Mouse (Mus musculus) c-Kit-positive CD71-negative TER-119-negative erythroid progenitor cells, embryonic 14.5 days (primary cell): ENCODE data around the gene Zfp771.
"Not testable (repeated sequence)": the region's sequence is repeated elsewhere in the genome, so short reads cannot be mapped to it uniquely, and the experiment has no call there.

Experiments
- DNase-seq: peaks from one replicate; pipeline ENCODE4 v3.0.0-alpha.2; 2013; ENCODE audit warnings: low read depth

Zfp771 gene

DNA sequence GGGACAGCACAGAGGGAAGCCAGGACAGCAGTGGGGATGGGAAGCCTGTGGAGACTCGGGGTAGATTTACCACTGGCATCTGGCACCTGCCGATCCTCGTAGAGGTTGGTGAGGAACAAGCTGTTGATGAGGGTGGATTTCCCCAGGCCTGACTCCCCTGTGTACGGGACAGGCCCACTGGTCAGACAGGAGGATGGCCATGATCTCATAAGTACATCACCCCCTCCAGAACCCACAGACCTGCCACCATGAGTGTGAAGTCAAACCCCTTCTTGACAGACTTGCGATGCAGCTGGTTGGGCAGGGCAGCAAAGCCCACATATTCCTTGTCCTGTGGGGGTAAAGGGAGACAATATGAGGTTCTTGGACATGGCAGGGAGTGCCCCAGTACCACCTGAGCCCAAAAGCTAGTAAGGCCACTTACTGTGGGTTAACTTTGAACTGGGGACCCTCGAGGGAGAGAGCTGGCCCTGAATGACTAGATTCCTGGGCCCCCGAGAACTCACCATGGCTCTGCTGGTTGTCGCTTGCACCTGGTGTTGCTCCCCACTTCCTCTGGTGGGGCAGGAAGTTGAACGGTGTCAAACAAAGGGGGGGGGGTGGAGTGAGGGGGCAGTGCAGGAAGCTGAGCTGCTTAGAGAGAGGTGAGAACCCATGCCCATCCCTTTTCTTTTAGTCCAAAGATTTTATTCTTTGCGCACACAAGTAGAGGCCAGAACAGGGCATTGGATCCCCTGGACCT, 26.0 kb upstream of the Zfp771 start:
- DNase-seq, result no peak

DNA sequence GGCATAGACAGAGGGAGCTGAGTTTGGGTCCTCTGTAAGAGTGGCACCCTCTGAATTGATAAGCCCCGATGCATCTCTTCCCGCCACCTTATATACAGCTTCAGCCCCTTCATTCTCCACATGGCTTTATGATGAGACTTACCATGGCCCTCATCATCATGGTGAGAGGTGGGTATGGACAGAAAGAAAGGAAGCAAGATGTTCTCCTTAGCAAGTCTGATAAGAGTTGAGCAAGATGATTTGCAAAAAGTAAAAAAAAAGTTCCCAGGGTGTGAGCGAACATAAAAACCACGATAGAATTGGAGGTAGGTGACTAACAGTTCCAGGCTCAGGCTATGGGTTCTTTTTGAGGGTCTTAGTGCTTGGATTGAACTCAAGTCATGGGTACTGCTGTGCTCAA, 25.4 kb upstream of the Zfp771 start:
- DNase-seq, result no peak

DNA sequence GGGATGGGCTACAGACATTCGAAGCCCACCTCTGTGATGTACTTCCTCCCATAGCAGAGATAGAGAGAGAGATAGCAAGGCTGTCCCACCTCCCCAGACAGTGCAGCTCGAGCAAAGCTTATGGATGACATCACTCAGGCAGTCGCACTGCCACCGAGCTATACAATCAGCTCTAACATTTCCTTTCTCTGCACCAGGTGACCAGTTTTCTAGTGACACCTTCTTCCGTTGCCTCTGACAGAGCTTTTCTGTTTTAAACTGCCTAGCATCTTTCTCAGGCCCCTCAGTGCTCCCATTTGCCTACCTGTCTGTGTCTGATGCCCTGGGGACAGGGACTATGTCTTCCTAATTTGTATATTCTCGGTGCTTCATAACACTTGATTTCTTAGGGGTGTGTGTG, 23.6 kb upstream of the Zfp771 start:
- DNase-seq, result no peak

DNA sequence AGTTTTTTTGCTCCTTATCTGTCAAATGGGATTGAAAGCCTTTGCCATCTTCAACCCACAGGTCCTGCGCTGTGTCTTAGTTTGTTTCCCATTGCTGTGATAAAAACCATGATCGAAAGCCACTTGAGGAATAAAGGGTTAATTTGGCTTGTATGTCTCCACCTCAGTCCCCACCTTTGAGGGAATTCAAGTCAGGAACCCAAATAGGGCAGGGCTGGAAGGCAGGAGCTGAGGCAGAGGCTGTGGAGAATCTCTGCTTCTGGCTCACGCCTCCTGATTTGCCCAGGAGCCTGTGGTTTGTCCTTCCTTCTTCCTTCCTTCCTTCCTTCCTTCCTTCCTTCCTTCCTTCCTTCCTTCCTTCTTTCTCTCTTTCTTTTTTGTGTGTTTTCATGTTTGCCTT, 21.0 kb upstream of the Zfp771 start:
- DNase-seq, result no peak

DNA sequence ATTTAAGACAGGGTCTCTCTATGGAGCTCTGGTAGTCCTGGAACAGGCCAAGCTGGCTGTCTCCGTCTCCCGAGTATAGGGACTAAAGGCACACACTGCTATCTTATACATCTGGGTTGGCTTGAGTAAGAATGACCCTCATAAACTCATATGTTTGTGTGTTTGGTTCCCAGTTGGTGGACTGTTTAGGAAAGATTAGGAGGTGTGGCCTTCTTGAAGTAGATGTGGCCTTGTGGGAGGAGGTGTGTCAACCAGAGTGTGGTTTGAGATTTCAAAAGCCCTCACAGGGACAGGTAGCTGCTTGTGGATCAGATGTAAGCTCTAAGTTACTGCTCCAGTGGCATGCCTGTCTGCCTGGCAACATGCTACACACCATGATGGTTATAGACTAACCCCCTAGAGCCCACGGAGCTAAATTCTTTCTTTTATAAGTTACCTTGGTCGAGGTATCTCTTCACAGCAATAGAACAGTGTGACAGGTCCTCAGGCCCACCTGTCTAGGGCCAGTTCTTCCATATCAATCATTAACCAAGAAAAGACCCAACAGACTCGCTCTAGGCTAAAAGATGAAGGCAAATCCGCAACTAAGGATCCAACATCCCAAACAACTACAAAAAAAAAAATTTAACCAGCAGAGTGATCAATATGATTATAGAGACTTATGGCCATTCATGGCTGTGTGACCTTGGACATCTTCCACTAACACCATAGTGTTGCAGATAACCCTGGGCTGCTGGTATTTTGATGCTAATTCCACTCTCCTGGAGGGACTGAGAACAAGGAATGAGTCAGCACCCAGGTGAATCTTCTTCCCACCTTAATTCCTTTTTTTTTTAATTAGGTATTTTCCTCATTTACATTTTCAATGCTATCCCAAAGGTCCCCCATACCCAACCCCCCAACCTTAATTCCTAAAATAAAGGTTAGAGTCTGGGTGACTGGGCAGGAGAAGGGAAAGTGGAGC, 20.3 kb upstream of the Zfp771 start:
- DNase-seq, result no peak

DNA sequence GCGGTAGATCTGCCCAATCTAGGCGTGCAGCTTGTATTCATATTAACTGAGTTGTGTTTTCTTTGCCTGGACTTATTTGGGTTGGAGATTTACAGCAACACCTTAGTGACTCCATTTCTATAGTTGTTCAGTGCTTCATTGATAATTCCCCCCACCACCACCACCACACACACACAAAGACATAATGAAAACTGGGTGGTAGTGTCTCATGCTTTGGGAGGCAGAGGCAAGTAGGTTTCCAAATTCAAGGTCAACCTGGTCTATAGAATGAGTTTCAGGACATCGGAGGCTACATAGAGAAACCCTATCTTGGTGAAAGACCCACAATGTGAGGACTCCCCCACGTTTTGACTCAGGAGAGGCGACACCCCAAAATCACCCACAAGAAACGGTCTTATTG, 19.5 kb upstream of the Zfp771 start:
- no peak for DNase-seq

DNA sequence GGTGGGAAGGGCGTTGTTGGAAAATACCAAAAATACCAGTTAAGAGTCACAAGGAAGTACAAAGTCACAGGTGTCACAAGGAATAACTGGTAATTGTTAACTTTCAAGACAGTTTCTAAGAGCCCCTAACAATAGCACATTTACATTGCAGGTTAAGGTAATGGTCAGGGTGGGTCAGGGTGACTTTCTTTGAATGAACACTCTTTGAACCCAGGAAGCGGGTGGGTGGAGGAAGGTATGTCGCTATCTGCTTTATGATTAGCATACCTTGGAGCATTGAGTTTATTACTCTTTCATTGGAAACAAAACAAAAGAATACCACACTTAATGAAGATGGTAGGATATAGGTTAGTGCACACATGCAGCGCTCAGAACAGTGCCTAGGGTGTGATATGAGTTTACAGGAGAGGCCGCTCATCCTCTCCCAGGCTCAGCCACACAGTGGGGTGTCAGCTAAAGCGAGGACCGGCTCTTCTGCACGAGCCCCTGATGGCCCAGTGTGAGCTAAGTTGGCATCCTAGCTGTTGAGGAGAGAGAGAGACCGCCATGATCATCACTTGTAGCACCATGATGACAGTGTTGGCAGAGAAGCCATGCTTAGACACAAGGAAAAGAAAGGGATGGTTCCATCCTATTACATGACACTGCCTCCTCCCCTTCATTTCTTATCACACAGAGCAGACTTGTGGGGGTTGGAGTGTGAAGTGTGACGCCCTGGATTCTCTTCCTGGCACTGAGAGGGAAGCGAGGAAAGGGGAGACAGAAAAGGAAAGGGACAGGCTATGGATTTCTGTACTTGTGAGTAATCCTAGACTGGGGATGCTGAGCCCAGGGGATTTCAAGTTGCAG, 18.7 kb upstream of the Zfp771 start:
- DNase-seq, result no peak

DNA sequence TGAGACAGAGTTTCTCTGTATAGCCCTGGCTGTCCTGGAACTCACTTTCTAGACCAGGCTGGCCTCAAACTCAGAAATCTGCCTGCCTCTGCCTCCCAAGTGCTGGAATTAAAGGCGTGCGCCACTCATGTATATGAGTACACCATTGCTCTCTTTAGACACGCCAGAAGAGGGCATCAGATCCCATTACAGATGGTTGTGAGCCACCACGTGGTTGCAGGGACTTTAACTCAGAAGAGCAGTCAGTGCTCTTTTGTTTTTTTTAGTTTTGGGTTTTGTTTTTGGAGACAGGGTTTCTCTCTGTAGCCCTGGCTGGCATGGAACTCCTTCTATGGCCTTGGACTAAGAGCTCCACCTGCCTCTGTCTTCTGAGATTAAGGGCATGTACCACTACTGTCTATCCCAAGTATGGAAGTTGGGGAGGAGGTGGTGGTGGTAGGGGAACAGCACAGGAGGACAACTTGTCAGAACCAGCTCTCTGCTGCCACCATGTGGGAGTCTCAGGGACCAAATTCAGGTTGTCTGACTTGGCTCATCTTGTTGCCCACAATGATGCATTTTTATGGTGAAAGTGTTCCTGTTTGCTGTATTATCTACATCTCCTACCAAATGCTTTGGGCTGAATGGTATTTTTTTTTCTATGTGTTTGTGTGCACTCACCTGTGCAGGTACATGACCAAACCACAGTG, 15.3 kb upstream of the Zfp771 start:
- DNase-seq, result peak; percentile 94

DNA sequence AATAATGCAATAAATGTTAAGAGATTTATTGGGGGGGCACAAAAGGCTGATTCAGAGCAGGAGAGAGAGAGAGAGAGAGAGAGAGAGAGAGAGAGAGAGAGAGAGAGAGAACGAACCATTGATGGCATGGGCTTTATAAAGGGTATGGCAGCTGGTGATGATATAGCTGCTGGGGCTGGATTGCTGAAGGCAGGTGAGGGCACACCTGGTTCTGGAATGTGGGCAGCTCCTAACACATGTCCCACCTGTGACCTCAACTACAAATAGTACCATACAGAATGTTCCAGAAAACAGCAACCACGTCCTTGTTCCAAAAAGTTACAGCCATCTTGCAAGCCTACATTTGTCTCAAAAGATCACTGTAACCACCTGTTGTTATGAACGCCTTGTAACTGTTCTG, 12.7 kb upstream of the Zfp771 start:
- no peak for DNase-seq

DNA sequence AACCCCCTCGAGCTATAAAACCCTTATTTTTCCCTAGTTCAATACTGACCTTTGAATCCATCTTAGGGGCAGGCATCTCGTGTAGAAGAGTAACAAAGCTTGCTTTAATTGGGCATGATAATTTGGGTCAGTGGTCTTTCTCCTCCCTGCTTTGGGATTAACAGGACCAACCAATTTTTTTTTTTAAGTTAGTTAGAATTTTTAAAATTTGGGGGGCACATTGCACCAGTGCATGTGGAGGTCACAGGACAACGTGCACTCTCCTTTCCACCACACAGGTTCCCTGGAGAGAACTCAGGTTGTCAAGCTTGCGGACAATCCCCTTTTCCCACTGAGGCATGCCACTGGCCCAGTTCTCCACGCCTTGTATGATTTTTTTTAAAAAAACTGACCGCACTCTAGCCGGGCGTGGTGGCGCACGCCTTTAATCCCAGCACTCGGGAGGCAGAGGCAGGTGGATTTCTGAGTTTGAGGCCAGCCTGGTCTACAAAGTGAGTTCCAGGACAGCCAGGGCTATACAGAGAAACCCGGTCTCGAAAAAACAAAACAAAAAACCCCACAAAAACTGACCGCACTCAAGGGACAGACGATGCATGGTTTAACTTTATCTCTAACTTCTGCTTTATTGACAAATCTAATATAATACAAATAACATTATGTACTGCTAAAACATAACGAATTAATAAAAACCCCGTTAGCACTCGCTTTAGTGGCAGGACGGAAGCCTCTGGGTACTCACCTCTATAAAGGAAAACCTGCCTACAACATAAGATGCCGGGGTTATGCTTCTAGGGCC, 12.1 kb upstream of the Zfp771 start:
- no peak for DNase-seq

DNA sequence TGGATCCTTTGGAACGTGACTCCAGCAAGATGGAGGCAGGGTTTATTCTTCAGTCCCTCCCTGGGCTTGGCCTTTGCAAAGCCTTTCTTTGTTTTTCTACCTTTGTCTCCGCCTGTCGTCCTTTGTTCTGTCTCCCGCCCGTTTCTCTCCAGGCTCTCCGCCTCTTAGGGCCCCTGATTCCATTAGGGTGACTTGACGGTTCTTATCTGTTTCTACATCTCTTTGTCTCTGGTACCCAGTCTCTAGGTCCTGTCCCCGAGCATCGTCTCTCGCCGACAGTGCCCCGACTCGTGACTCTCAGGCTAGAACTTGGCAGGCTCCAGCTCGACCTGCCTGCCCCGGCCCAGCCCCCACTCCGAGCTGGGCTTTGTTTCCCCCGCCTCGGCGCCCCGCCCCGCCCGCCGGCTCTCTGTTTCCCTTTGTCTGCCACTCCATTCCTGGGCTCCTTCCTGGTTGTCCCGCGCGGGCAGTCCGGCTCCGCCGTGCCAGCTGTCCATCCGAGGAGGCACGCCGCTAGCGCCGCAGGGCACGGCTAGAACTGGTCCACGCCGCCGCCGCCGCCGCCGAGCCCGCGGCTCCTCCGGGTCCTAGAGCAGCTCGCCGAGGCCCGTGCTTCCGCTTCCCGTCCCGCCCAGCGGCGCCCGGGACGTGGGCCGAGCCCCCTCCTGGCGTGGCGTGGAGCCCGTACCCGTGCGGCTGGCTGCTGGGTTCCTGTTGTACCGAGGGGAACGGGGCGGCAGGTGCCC, 11.3 kb upstream of the Zfp771 start, which contains the start of the genes Zfp553 and Sept1:
Zfp553 (plus strand) TSS at position 440 of the 746 bp plus-strand sequence.
Sept1 (minus strand) TSS at position 509 of the 746 bp plus-strand sequence.
- peak; percentile 62 for DNase-seq

DNA sequence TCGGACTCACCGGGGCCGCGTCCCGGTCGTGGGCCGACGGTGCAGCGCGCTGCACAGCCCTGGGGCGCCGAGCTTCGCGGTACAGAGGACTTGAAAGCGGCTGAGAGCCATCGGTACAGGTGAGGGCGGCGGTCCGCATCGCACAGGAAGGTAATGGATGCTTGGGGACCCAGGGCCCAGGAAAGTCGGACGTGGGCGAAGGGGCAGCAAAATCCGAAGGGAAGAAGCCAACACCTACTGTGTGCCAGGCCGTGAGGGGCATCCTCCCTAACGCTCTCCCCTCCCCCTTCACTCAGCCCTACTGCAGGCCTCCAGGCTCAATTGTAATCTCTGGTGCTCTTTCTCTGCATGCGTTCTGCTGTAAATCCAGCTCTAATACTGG, 10.7 kb upstream of the Zfp771 start:
- no peak for DNase-seq

DNA sequence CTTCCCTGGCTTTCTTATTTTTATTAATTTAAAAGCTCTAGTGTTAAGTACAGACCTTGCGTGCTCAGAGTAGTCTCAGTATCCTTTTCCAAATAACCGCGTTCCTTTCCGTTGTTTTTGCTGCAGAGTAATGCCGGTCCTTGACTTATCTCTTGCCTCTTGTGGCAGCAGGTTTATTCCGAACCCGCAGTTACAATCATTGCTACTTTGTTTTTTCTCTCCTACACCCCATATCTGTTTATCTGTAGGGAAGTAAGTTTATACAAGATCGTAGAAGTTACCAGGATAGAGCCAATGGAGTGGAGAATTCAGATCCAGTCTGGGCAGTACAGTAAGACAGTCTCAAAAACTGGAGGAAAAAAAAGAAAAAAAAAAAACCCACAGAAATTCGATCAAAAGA, 10.3 kb upstream of the Zfp771 start:
- no peak for DNase-seq

DNA sequence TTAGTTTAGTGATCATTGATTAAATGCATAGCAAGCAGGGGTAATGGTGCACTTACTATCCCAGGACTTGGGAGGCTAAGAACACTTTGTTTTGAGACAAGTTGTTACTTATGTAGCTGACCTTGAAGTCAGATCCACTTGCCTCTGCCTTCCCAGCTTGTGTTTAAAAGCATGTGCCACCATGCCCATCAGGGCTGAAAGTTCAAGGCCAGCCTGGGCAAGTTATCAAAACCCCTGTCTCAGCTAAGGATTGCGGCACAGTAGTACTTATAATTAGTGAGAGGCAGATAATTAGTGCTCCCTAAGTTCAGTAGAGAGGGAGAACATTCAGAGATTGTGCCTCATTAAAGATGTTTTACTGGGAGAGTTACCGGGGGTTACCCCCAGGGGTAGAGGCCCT, 9.3 kb upstream of the Zfp771 start:
- no peak for DNase-seq

DNA sequence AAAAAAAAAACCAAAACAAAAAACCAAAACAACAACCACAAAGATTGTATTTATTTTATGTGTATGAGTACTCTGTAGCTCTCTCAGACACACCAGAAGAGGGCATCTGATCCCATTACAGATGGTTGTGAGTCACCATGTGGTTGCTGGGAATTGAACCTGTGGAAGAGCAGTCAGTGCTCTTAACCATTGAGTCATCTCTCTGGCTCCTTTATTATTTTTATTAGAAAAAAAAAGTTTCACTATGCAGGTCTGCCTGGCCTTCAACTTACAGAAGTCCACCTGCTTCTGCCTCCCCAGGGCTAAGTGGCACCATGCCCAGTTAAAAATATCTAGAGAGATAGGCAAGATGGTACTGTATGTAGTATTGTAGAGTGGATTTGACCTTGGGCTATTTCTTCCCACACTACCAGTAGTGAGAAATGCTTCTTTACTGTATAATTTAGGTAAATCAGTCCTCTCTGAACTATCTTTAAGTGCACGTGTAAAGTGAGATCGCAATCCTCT, 660 bp upstream of the Zfp771 start:
- no peak for DNase-seq

DNA sequence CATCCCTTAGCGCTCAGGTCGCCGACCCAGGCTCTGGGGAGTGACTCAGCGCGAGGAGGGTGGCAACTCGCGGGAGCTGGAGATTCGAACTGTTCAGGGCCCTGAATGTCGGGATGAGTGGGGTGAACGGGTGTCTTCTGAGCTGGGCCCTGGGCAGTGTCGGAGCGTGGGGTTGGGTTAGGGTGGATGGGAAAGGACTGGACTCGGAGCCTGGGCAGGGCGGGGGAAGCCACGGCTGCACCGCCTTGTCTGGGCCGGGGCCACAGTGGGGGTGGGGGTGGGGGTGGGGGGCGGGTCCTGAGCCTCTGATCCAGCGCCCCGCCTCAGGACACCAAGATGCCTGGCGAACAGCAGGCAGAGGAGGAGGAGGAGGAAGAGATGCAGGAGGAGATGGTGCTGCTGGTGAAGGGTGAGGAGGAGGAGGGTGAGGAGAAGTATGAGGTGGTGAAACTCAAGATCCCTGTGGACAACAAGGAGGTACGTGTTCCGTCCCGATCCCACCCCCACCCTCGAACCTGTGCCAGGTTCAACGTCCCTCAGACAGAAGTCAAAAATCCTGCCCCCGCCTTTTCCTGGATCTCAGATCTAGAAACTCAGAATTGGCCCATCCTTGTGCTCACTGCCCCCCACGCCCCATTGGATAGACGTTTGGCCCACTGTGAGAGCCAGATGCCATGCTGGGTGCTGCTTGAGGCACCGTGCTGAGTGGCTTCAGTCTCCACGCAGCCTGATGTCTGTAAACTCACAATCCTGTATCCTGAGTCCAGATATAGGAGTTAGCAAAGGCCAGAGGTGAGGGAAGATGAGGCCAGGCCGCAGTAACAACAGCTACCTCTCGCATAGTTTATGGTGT, 810 bp downstream of the Zfp771 start:
- DNase-seq, result no peak

DNA sequence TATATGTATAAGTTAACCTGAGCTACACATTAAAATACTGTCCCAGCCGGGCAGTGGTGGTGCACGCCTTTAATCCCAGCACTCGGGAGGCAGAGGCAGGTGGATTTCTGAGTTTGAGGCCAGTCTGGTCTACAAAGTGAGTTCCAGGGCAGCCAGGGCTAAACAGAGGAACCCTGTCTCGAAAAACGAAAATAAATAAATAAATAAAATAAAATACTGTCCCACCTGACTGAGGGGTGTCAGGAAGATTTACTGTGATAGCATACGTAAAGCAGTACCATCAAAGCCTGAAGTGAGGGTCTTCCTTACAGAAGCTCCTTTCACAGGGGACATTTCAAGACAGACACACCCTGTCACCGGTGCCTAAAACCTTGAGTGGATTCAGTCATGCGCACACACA, 6.4 kb downstream of the Zfp771 start:
- DNase-seq, result not testable (repeated sequence)

DNA sequence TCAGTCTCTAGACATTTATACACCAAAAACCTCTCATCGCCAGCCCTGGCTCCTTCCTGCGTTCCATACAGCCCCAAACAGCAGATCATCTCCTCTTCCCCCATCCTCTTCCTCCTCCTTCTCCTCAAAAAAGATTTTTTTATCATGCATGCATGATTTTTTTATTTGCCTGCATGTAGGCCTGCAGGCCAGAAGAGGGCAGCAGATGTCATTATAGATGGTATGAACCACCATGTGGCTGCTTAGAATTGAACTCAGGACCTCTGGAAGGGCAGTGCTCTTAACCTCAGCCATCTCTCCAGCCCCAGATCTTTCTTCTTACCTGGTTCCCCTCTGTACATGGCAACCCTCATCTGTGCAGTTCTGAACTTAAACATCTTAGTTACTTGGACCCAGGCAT, 8.3 kb downstream of the Zfp771 start:
- no peak for DNase-seq

DNA sequence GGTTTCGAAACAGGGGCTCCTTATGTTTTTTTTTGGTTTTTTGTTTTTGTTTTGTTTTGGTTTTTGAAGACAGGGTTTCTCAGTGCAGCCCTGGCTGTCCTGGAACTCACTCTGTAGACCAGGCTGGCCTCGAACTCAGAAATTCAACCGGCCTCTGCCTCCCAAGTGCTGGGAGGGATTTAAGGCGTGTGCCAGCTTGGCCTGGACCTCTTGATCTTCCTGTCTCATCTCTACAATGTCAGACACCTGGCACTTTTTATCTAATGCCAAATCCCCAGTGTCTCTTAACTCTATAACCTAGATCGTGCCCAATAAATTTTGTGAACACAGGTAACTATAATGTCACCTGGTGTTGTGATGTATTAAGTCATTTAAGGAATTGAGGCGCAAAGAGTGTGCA, 9.3 kb downstream of the Zfp771 start:
- DNase-seq, result no peak
